Mouse (Mus musculus) lung, postnatal 0 days (tissue): ENCODE results near the gene Atg10. TPM values are rescaled to one million over a fixed set of nuclear protein-coding genes. Genes with fewer than 3 reads are reported as not detected.
"Not testable (repeated sequence)": the region's sequence is repeated elsewhere in the genome, so short reads cannot be mapped to it uniquely, and the experiment has no call there.

Experiments
- ATAC-seq: fragments of 200-750 bp; cut with Nextera tagmentation; 2 replicates; pipeline ENCODE4 v1.8.0; 2017; ENCODE audit warnings: moderate library complexity
- DNase-seq: peaks from one replicate; pipeline ENCODE4 v3.0.0-alpha.2; 2016; ENCODE audit warnings: low spot score
- H3K27ac ChIP-seq: fragments of 300-500 bp; sonication (generic); 2 replicates; pipeline ENCODE4 v1.5.1; 2014; ENCODE audit warnings: antibody characterized with exemption, mild to moderate bottlenecking, low read length, mixed read lengths
- H3K27me3 ChIP-seq: fragments of 300-500 bp; sonication (generic); replicated peaks from 2 replicates; pipeline ENCODE4 v1.6.1; 2014; ENCODE audit warnings: low read length, mixed read lengths; ENCODE audit not compliant: insufficient read depth
- H3K36me3 ChIP-seq: fragments of 300-500 bp; sonication (generic); 2 replicates; pipeline ENCODE4 v1.6.1; 2014; ENCODE audit warnings: low read length, mixed read lengths; ENCODE audit not compliant: insufficient read depth
- H3K4me1 ChIP-seq: fragments of 300-500 bp; sonication (generic); 2 replicates; pipeline ENCODE4 v1.6.1; 2014; ENCODE audit warnings: antibody characterized with exemption, low read depth, low read length, mixed read lengths; ENCODE audit not compliant: insufficient read depth
- H3K4me2 ChIP-seq: fragments of 300-500 bp; sonication (generic); replicated peaks from 2 replicates; pipeline ENCODE4 v1.6.1; 2014; ENCODE audit warnings: low read depth, mild to moderate bottlenecking, low read length, moderate library complexity, mixed read lengths
- H3K4me3 ChIP-seq: fragments of 300-500 bp; sonication (generic); 2 replicates; pipeline ENCODE4 v1.5.1; 2014; ENCODE audit warnings: low read depth, low read length
- H3K9ac ChIP-seq: fragments of 300-500 bp; sonication (generic); replicated peaks from 2 replicates; pipeline ENCODE4 v1.6.1; 2014; ENCODE audit warnings: low read depth, mild to moderate bottlenecking
- H3K9me3 ChIP-seq: fragments of 300-500 bp; sonication (generic); 2 replicates; pipeline ENCODE4 v1.6.1; 2016; ENCODE audit warnings: low read length, mixed read lengths
- CTCF ChIP-seq: IDR thresholded peaks from 2 replicates; pipeline ENCODE4 v1.5.1; 2016; ENCODE audit warnings: antibody characterized with exemption, mild to moderate bottlenecking
- EP300 ChIP-seq: IDR thresholded peaks from 2 replicates; pipeline ENCODE4 v1.6.1; 2016; ENCODE audit warnings: antibody characterized with exemption, mild to moderate bottlenecking, control low read depth
- WGBS: fragments of 180-500 bp; shearing (Covaris S2); extraction: QIAGEN DNeasy Blood & Tissue Kit; methylation state at CpG from one replicate; pipeline ENCODE4 v1.1.7; 2014; 5-methylcytosine and 5-hydroxymethylcytosine counted together
- polyA plus RNA-seq: library from polyadenylated mRNA; unstranded; fragments of >200 nt; fragmentation: Nextera tagmentation; extraction: Ambion mirVana; gene quantifications from 2 replicates; pipeline ENCODE4 v1.2.1, GENCODE M21; 2015

Gene Atg10
- polyA plus RNA-seq, 1 experiment from 2014 or later, result 14.7 TPM

DNA sequence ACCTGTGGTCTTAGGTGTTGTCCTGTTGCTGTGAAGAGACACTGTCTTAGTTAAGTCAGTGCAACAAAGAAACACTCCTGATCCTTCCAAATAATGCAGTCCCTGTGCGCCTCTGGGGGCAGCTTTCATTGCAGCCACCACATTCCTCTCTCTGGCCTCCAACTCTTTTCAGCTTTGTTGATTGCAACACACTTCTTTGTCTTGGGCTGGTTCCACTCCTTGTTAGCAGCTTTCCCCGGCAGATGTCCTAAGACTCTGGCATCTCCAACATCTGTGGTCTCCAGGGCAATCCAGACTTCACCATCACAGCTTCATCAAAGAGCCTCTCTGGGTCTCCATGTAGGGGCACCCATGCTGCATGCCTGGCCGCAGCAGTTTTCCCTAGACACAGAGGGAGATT is 290.5 kb downstream of the Atg10 start:
- 48% methylated on average over 3 of the region's 3 CpGs for WGBS
- no peaks in the 10 kb centered on the region for H3K4me1 ChIP-seq
- ATAC-seq, result peak; percentile 37; the same call in 1 of the 2 replicates
- H3K4me3 ChIP-seq, result no peak overlapping the region
- DNase-seq, result peak; percentile 41
- TF ChIP-seq CTCF, result no peak
- TF ChIP-seq EP300, result no peak
- H3K27me3 ChIP-seq, result no peaks in the 10 kb centered on the region
- no peak overlapping the region for H3K4me2 ChIP-seq
- H3K27ac ChIP-seq, result no peak overlapping the region
- H3K36me3 ChIP-seq, result no peaks in the 10 kb centered on the region
- no peaks in the 10 kb centered on the region for H3K9me3 ChIP-seq
- no peak overlapping the region for H3K9ac ChIP-seq

DNA sequence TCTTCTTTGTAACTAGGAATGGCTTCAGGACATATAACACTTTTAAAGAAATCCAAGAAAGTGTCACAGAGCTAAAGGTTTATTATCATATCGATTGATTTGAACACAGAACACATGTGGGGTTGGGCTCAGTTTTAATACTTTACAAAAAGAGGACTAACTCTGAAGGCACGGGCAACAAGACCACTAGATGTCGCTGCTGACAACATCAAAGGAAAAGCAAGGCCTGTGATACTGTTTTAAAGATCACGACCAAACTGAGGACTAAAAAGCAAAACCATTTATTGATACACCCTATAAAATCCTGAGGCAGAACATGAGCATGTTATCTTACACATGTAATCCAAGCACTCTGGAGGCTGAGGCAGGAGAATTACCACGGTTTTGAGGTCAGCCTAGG is 293.9 kb downstream of the Atg10 start:
- Histone ChIP-seq H3K36me3 (peaks cover 14% of the 10 kb centered on the region), H3K9ac (no peak overlapping the region), H3K4me2 (no peak overlapping the region), H3K4me1 (no peaks in the 10 kb centered on the region), H3K27me3 (no peaks in the 10 kb centered on the region), H3K4me3 (no peak overlapping the region), H3K9me3 (no peaks in the 10 kb centered on the region), H3K27ac (no peak overlapping the region)
- DNase-seq (peak; percentile 73), ATAC-seq (peak; percentile 47; the same call in 1 of the 2 replicates)
- TF ChIP-seq CTCF (peak; percentile 82), EP300 (no peak)
- 21% methylated on average over 5 of the region's 5 CpGs for whole genome bisulfite sequencing

DNA sequence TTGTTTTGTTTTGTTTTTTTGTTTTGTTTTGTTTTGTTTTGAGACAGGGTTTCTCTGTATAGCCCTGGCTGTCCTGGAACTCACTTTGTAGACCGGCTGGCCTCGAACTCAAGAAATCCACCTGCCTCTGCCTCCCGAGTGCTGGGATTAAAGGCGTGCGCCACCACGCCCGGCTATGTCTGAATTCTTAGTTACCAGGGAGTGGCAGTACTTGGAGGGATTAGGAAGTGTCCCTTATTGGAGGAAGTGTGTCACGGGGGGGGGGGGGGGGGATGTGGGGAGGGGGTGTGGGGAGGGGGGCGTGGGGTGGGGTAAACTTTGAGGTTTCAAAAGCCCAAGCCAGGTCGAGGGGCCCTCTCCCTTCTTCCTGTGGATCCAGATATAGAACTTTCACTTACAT is 295.5 kb downstream of the Atg10 start:
- ATAC-seq, result not testable (repeated sequence)
- 88% methylated on average over 8 of the region's 10 CpGs for WGBS

DNA sequence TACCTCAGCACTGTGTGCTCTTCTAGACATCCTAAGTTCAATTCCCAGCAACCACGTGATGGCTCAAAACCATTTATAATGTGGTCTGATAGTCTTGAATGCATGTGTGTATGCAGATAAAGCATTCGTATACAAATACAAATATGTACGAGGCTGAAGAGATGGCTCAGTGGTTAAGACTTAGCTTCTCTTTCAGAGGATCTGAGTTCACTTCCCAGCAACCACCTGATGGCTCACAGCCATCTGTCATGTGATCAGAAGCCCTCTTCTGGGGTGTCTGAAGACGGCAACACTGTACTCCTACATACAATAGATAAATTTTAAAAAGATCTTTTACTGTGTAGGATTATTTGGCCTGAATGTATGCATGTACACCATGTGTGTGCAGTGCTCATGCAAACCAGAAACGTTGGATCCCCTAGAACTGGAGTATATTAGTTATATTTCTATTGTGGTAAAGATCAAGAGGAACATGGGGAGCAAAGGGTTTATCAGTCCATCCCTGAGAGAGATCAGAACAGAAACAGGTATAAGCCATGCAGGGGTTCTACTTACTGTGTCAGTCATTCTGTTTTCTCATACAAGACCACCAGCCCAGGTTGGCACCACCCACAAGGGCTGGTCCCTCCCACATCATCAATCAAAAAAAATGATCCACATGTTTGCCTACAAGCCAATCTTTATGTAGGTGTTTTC is 296.7 kb downstream of the Atg10 start:
- no peak overlapping the region for H3K4me2 ChIP-seq
- WGBS, result 63% methylated on average over 5 of the region's 5 CpGs
- no peak overlapping the region for H3K27ac ChIP-seq
- no peaks in the 10 kb centered on the region for H3K27me3 ChIP-seq
- no peak overlapping the region for H3K9ac ChIP-seq
- H3K36me3 ChIP-seq, result peaks cover 14% of the 10 kb centered on the region
- H3K4me3 ChIP-seq, result no peak overlapping the region
- no peak for DNase-seq
- H3K4me1 ChIP-seq, result no peaks in the 10 kb centered on the region
- TF ChIP-seq EP300 (no peak), CTCF (no peak)
- no peak for ATAC-seq
- no peaks in the 10 kb centered on the region for H3K9me3 ChIP-seq

More for the DNA sequence above, 295.5 kb downstream of the Atg10 start:
- not testable (repeated sequence) for H3K9me3 ChIP-seq, H3K4me3 ChIP-seq, H3K9ac ChIP-seq, DNase-seq, H3K4me1 ChIP-seq, H3K27ac ChIP-seq, H3K27me3 ChIP-seq, H3K4me2 ChIP-seq
- peaks cover 14% of the 10 kb centered on the region for H3K36me3 ChIP-seq

DNA sequence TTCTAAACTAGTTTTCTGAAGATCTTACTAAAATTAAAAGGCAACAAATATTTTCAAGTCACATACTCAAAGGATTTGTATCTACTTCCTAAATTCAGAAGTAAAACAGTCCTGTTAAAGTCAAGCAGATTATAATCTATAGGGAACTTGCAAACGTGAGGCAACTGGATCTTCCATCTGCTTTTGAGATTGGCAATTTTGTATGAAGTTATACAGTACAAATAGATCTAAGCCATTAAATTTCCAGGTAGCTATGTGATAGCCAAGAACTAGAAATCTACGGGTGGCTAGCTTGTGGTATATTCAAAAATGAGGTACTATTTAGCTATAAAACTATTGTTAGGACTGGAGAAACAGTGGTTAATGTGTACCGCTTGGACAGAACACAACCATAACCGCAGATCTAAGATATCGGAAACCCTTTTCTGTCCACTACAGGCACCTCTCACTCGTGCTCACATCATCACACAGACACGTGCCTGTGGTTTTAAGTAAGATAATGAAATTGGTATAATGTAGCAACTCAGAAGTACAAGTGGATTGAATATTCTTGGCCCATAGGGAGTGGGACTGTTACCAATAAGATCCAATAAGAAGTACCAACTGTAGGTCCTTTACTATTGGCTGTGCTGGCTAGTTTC is 297.5 kb downstream of the Atg10 start:
- 73% methylated on average over 7 of the region's 7 CpGs for WGBS
- no peak overlapping the region for H3K9ac ChIP-seq
- TF ChIP-seq CTCF, result no peak
- no peak for TF ChIP-seq EP300
- no peaks in the 10 kb centered on the region for H3K9me3 ChIP-seq
- no peaks in the 10 kb centered on the region for H3K27me3 ChIP-seq
- no peak overlapping the region for H3K27ac ChIP-seq
- H3K36me3 ChIP-seq, result peaks cover 14% of the 10 kb centered on the region
- ATAC-seq (no peak), DNase-seq (no peak)
- H3K4me3 ChIP-seq, result no peak overlapping the region
- no peak overlapping the region for H3K4me2 ChIP-seq
- no peaks in the 10 kb centered on the region for H3K4me1 ChIP-seq

DNA sequence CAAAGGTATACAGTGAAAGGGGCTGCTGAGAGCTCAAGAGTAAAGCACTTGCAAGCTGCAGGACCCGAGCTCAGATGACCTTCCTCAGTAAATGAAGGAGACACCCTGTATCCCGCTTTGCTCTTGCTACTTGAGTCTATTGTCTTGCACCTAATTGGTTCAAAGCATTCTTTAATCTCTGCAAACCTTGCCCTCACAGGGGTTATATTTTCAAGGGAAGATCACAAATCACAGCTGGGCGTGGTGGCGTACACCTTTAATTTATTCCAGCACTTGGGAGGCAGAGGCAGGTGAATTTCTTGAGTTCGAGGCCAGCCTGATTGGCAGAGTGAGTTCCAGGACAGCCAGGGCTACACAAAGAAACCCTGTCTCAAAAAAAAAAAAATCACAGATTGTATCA is 298.6 kb downstream of the Atg10 start:
- no peak overlapping the region for H3K9ac ChIP-seq
- no peak overlapping the region for H3K4me2 ChIP-seq
- H3K36me3 ChIP-seq, result peaks cover 14% of the 10 kb centered on the region
- H3K27me3 ChIP-seq, result no peaks in the 10 kb centered on the region
- no peak for TF ChIP-seq EP300
- TF ChIP-seq CTCF, result no peak
- no peaks in the 10 kb centered on the region for H3K9me3 ChIP-seq
- no peak overlapping the region for H3K27ac ChIP-seq
- no peak overlapping the region for H3K4me3 ChIP-seq
- H3K4me1 ChIP-seq, result no peaks in the 10 kb centered on the region
- no peak for ATAC-seq
- no peak for DNase-seq
- 82% methylated on average over 5 of the region's 5 CpGs for WGBS
